Mouse (Mus musculus) gastrocnemius, adult 2 months (tissue): Measurements from ENCODE around the gene Tbc1d16. TPM values are rescaled to one million over a fixed set of nuclear protein-coding genes. Genes with fewer than 3 reads are reported as not detected.
"Not testable (repeated sequence)": the region's sequence is repeated elsewhere in the genome, so short reads cannot be mapped to it uniquely, and the experiment has no call there.

Experiments used
- DNase-seq: peaks from one replicate; pipeline ENCODE4 v3.0.0; 2022
- H3K27ac ChIP-seq: fragments of 200-600 bp; 2 replicates; pipeline ENCODE4 v1.8.1; 2022; ENCODE audit warnings: mild to moderate bottlenecking
- H3K4me3 ChIP-seq: fragments of 200-600 bp; 2 replicates; pipeline ENCODE4 v1.8.1; 2022; ENCODE audit warnings: mild to moderate bottlenecking, moderate library complexity
- CTCF ChIP-seq: fragments of 200-600 bp; IDR thresholded peaks from 2 replicates; pipeline ENCODE4 v1.8.1; 2022; ENCODE audit warnings: antibody characterized with exemption, mild to moderate bottlenecking, moderate library complexity
- intact Hi-C: fragments of 180-260 bp; cut with DNase I; formaldehyde crosslinking; loops from one replicate; pipeline ENCODE4 v1.15.1; 2025
- long read RNA-seq, 2 experiments: library from polyadenylated mRNA; stranded (forward); transcript quantifications; one replicate each; pipeline ENCODE4 v2.0.0; 2021
- total RNA-seq, 2 experiments: library from RNA; stranded (reverse); gene quantifications; 2 replicates each; pipeline ENCODE4 v1.2.3; 2021

Gene Tbc1d16
- total RNA-seq: 10 to 100 TPM; 30.7 to 36.6 TPM
- long read RNA-seq, experiment 1, partial matches to known transcripts: 0 of 15 reads
- long read RNA-seq, experiment 1, other reads (novel, unspliced or antisense): 14 of 15 reads
- long read RNA-seq, experiment 2, full-length matches to known transcripts: 2 of 15 reads
- long read RNA-seq, experiment 2, partial matches to known transcripts: 0 of 15 reads
- long read RNA-seq, experiment 2, other reads (novel, unspliced or antisense): 13 of 15 reads

DNA sequence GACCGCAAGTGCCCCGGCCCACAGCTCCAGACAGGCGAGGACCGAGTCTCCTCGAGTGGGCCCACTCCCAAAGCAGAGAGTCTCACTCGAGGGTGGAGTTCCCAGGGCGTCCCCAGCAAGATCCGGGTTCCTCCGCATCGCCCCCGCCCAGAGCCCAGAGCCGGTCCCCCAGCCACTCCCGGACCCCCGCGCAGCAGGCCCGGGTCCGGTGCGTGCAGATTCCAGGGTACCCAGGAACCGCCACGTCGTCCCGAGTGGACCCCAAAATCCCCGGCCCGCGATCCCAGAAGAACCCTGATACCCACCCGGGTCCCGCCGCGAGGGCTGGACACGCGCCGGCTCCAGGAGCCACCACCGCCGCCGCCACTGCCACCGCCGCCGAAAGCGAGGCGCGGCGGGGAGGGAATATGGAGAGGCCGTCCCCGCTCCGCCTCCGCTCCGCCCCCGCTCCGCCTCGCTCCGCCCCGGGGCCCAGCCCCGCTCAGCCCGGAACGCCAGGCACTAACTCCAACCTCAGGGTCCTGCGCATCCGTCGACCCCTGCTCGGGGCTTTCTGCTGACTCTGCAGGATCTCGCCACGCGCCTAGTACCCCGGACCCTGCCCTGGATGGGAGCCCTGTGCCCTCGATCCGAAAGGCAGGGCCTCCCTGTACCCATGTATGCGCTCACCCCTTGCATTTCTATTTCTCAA, at the start of gene Tbc1d16, which contains the start of gene Ccdc40:
Gene Tbc1d16 (minus strand): TSS at position 409 of the 691 bp plus-strand sequence.
Gene Ccdc40 (plus strand): TSS at position 482 of the 691 bp plus-strand sequence.
- DNase-seq: peak; percentile 85
- no peak for TF ChIP-seq CTCF
- intact Hi-C loops: no loop called here
- Histone ChIP-seq H3K4me3 (peak within 1 kb of the TSS; percentile 96), H3K27ac (peak within 1 kb of the TSS; percentile 94)

GRCm38 (mm10) chr11:119273186-119273930, 45.1 kb upstream of the Tbc1d16 start:
- Histone ChIP-seq H3K4me3 (no peak overlapping the region), H3K27ac (no peak overlapping the region)
- intact Hi-C loops: no loop called here
- peak; percentile 53 for TF ChIP-seq CTCF
- DNase-seq: no peak

DNA sequence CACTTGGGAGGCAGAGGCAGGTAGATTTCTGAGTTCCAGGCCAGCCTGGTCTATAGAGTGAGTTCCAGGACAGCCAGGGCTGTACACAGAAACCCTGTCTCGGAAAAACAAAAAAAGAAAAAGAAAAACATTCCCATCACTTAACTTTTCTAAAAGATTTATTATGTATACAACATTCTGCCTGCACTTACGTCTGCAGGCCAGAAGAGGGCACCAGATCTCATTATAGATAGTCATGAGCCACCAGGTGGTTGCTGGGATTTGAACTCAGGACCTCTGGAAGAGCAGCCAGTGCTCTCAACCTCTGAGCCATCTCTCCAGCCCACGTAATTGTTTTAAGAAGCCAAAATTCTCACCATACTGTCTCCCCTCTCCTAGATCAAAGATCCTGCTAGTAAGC, 44.2 kb upstream of the Tbc1d16 start:
- intact Hi-C loops, H3K27ac ChIP-seq, H3K4me3 ChIP-seq, DNase-seq: not testable (repeated sequence)
- TF ChIP-seq CTCF: peak; percentile 65

GRCm38 (mm10) chr11:119268557-119269195, 40.4 kb upstream of the Tbc1d16 start:
- intact Hi-C loops: loop anchor here (2.0 kb wide), 1 partner anchor 30 kb away; no protein-coding TSS in a partner anchor
- no peak for TF ChIP-seq CTCF
- peak overlapping the region; percentile 99 for H3K27ac ChIP-seq
- peak overlapping the region; percentile 79 for H3K4me3 ChIP-seq
- DNase-seq: no peak

- Histone ChIP-seq H3K27ac (peak within 1 kb of the TSS; percentile 99), H3K4me3 (peak within 1 kb of the TSS; percentile 79)
- TF ChIP-seq CTCF: no peak; the same call in none of the 2 replicates
- intact Hi-C loops: loop anchor here (2.0 kb wide), 1 partner anchor 31 kb away; no protein-coding TSS in a partner anchor
- DNase-seq: peak; percentile 97
Observed at GRCm38 (mm10) chr11:119267768-119268556, 39.7 kb upstream of the Tbc1d16 start, which contains the start of gene Gaa. Gaa (plus strand) TSS chr11:119267887.

DNA sequence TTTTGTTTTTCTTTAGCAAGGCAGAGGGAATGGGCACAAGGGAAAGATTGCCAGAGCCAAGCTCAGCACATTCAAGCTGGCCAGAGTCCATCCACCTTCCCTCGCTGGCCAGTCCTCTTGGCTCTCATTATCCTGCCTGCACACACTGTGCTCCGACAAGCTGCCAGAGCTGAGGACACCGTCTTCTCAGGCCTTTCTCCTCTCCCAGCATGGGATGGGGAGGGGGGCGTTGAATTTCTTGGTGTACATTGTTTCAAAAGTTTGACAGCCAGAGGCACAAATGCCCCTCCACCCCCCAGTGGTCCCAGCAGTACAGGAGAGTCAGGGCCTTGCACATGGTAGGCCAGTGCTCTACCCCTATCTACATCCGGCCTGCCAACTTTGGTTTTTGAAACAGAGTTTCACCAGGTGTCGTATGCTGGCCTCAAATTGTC, 39.0 kb upstream of the Tbc1d16 start:
- intact Hi-C loops: no loop called here
- Histone ChIP-seq H3K4me3 (peak overlapping the region; percentile 79), H3K27ac (peak overlapping the region; percentile 99)
- no peak for TF ChIP-seq CTCF
- DNase-seq: peak; percentile 71

GRCm38 (mm10) chr11:119265811-119266210, 37.5 kb upstream of the Tbc1d16 start:
- Histone ChIP-seq H3K4me3 (no peak overlapping the region), H3K27ac (no peak overlapping the region)
- no peak for DNase-seq
- TF ChIP-seq CTCF: no peak
- intact Hi-C loops: no loop called here

DNA sequence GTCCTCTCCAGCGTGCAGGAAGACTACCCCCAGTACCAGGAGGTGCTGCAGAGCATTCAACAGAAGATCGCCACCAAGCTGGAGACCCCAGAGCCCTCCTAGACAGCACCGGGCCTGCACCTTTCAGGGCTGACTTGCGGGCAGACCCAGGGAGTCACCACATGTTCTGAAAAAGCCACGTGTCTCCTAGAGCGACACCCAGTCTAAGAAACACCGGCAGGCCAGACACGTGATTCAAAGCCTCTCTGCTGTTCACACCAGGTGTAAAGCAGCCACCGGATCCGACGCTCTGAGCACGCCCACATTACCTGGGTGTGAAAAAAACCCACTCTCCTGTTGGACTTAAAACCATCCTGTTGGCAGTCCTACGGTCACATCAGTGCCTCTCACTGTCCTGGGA, 36.1 kb upstream of the Tbc1d16 start:
- intact Hi-C loops: no loop called here
- Histone ChIP-seq H3K27ac (no peak overlapping the region), H3K4me3 (no peak overlapping the region)
- no peak for DNase-seq
- no peak for TF ChIP-seq CTCF

GRCm38 (mm10) chr11:119259977-119260376, 31.7 kb upstream of the Tbc1d16 start:
- H3K27ac ChIP-seq: no peak overlapping the region
- H3K4me3 ChIP-seq: no peak overlapping the region
- intact Hi-C loops: no loop called here
- no peak for TF ChIP-seq CTCF
- DNase-seq: no peak

- peak; percentile 77 for DNase-seq
- no peak for TF ChIP-seq CTCF
- peak overlapping the region; percentile 71 for H3K4me3 ChIP-seq
- peak overlapping the region; percentile 87 for H3K27ac ChIP-seq
- intact Hi-C loops: no loop called here
Observed at GRCm38 (mm10) chr11:119258572-119259322, 30.4 kb upstream of the Tbc1d16 start.

GRCm38 (mm10) chr11:119258216-119258571, 29.9 kb upstream of the Tbc1d16 start:
- intact Hi-C loops: no loop called here
- peak overlapping the region; percentile 71 for H3K4me3 ChIP-seq
- no peak for DNase-seq
- H3K27ac ChIP-seq: peak overlapping the region; percentile 87
- TF ChIP-seq CTCF: no peak

- intact Hi-C loops, DNase-seq, H3K4me3 ChIP-seq, H3K27ac ChIP-seq: not testable (repeated sequence)
Observed at GRCm38 (mm10) chr11:119256557-119256956, 28.3 kb upstream of the Tbc1d16 start.
